Mouse (Mus musculus): ENCODE measurements around the gene Tmem140.
A peak's percentile ranks its signal among the peaks of the same experiment; 100 is the strongest.

The Tmem140 gene

GRCm38 (mm10) chr6:34910371-34911219 lies 47.6 kb downstream of the Tmem140 start, which contains the start of gene Wdr91:
Wdr91 (minus strand) TSS chr6:34910876.
- DNase-seq = peak; percentile 94

- DNase-seq = no peak
Observed at GRCm38 (mm10) chr6:34913341-34914040, 50.5 kb downstream of the Tmem140 start.

- no peak for DNase-seq
Observed at GRCm38 (mm10) chr6:34914462-34914861, 51.5 kb downstream of the Tmem140 start.

- DNase-seq = no peak
Observed at GRCm38 (mm10) chr6:34919146-34919545, 56.2 kb downstream of the Tmem140 start.

- no peak for DNase-seq
Observed at GRCm38 (mm10) chr6:34919956-34920355, 57.0 kb downstream of the Tmem140 start, which contains the start of gene Stra8. Stra8 (plus strand) TSS chr6:34920163.

GRCm38 (mm10) chr6:34920631-34921030 lies 57.7 kb downstream of the Tmem140 start:
- no peak for DNase-seq

GRCm38 (mm10) chr6:34921941-34922340 lies 59.0 kb downstream of the Tmem140 start:
- DNase-seq = no peak

Measured in right cerebral cortex, postnatal 4 days (tissue).